Mouse (Mus musculus) bone marrow macrophage, adult 2 months (primary cell): ENCODE data around the gene Gm20388. TPM values are rescaled to one million over a fixed set of nuclear protein-coding genes. Genes with fewer than 3 reads are reported as not detected.

ENCODE experiments used
- H3K27ac ChIP-seq: 2 replicates; pipeline ENCODE4 v1.5.1; 2012; ENCODE audit warnings: low read depth, low read length; ENCODE audit not compliant: insufficient read depth
- H3K4me1 ChIP-seq: 2 replicates; pipeline ENCODE4 v1.6.1; 2012; ENCODE audit warnings: low read length; ENCODE audit not compliant: control insufficient read depth, insufficient read depth
- H3K4me3 ChIP-seq: 2 replicates; pipeline ENCODE4 v1.5.1; 2012; ENCODE audit warnings: mild to moderate bottlenecking, low read length, moderate library complexity; ENCODE audit not compliant: insufficient read depth
- CTCF ChIP-seq: IDR thresholded peaks from 2 replicates; pipeline ENCODE4 v1.5.1; 2012; ENCODE audit warnings: low read depth, mild to moderate bottlenecking, low read length, moderate library complexity
- POLR2A ChIP-seq: IDR thresholded peaks from 2 replicates; pipeline ENCODE4 v1.6.1; 2012; ENCODE audit warnings: mild to moderate bottlenecking, low read depth, low read length, borderline replicate concordance
- polyA plus RNA-seq: library from polyadenylated mRNA; stranded (reverse); fragments of >200 nt; gene quantifications from 2 replicates; pipeline ENCODE4 v1.2.4, GENCODE M21; 2012; ENCODE audit not compliant: missing spikeins, insufficient read depth, insufficient read length

The Gm20388 gene
- polyA plus RNA-seq, 1 experiment = 32.7 TPM

DNA sequence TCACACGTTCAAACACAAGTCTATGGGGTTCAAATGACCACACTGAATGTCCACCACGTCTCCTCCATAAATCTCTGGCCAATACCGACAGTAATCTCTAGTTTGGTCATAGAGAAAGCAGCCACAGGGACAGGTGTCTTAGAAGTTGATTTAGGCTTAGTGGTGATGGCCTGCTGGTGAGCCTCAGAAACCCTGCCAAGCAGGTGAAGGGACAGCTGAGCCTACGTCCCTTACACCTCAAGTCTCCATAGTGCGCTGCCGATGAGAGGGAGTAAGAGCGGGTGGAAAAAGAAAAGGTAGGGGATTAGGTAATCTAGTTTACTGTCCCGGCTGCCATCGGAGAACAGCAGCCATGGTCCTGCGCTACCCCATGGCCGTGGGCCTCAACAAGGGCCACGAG lies 2925.6 kb downstream of the Gm20388 start:
- Histone ChIP-seq H3K4me3 (no peak overlapping the region), H3K27ac (no peak overlapping the region), H3K4me1 (peaks cover 2% of the 10 kb centered on the region; the same call in 1 of the 2 replicates)
- TF ChIP-seq POLR2A (no peak), CTCF (no peak)

DNA sequence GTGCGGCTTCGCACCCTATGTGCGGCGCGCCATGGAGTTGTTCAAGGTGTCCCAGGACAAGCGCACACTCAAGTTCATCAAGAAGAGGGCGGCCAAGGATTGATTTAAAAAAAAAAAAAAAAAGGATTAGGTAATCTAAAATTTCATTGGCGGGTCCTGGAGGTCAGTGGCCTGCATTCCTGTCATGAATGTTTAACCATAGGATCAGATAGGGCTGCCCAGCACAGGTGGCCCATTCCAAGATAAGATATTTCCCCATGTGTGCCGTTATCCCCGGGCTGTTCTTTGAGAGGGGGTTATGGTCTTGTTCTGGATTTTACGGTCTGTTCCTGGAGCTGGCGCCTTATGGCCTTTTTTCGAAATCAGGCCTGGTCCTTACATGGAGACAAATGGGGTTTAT lies 2926.1 kb downstream of the Gm20388 start:
- no peak for TF ChIP-seq POLR2A
- no peak for TF ChIP-seq CTCF
- Histone ChIP-seq H3K4me1 (peaks cover 2% of the 10 kb centered on the region; the same call in 1 of the 2 replicates), H3K4me3 (no peak overlapping the region), H3K27ac (no peak overlapping the region)

DNA sequence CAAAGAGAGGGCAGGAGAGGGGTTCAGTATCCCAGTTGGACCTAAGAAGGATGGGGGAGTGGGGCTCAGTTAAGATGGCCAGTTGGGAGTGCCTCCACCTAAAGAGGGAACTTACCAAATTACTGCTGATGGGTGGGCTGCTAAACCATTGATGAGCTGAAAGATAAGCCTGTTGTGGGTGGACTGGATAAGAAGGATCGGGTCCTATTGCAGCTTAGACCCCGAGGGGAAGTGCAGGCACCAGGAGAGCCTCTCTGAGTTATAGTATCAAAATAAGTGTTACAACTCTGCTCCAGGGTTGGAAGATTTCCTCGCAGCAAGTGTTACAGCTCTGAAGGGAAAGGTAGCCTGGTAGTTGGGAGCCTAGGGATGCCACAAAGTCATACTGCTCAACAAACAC lies 2933.5 kb downstream of the Gm20388 start:
- TF ChIP-seq POLR2A (no peak), CTCF (no peak)
- no peak overlapping the region for H3K4me3 ChIP-seq
- no peaks in the 10 kb centered on the region for H3K4me1 ChIP-seq
- H3K27ac ChIP-seq = no peak overlapping the region

DNA sequence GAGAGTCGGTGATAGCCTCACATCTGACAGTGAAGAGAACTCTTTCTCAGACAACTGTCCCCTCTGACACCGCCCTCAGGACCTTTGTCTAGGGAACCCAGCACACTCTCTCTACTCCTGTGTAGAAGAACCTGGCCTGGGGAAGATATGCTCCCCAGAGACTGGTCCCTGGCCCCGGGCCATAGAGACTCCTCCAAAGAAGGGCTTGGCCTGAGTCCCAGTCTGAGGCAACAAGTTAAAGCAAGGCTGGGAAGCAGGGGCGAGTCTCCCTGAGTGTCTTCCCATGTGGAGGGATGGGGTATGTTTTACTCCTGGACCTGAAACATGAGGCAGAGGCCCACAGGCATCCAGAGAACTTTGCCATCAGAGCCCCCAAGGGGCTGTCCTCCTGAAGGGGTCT lies 2935.0 kb downstream of the Gm20388 start:
- Histone ChIP-seq H3K4me3 (no peak overlapping the region), H3K27ac (no peak overlapping the region)
- TF ChIP-seq CTCF (no peak), POLR2A (no peak)

DNA sequence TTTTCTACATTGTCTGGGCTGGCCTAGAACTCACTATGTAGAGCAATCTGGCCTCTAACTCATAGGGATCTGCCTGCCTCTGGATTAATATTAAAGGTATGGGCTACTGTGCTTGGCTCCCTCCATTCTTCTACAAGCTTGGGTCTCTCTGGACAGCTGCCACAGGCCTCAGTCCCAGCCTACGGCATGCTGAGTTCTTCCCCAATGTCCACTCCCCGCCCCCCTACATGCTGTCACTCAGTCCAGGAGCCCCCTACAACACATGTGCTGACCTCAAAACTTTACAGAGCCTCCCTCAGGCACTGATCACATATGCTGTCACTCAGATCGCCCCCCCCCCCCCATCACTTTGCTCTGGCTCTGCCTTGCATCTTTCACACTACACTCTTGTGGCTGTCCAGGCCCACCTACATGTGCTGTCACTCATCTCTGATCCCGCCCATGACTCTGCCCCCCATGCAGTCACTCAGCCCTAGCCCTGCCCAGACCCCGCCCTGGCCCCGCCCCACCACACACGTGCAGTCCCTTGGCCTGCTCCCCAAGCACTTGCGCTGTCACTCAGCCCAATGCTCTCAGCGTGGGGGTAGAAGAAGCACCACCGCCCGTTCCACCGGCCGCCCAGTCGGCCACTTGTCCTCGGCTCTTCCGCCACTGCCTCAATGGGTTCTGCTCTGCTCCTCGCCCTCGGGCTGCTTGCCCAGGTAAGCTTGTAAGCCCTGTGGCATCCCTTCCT lies 2937.4 kb downstream of the Gm20388 start, which contains the start of gene Cdh15:
Gene Cdh15 (plus strand): TSS at position 138 of the 733 bp plus-strand sequence.
- TF ChIP-seq CTCF (no peak), POLR2A (no peak)
- Histone ChIP-seq H3K4me3 (no peak within 1 kb of the TSS), H3K4me1 (no peaks in the 10 kb centered on the region), H3K27ac (no peak within 1 kb of the TSS)

More for the DNA sequence above, 2935.0 kb downstream of the Gm20388 start:
- H3K4me1 ChIP-seq = no peaks in the 10 kb centered on the region

DNA sequence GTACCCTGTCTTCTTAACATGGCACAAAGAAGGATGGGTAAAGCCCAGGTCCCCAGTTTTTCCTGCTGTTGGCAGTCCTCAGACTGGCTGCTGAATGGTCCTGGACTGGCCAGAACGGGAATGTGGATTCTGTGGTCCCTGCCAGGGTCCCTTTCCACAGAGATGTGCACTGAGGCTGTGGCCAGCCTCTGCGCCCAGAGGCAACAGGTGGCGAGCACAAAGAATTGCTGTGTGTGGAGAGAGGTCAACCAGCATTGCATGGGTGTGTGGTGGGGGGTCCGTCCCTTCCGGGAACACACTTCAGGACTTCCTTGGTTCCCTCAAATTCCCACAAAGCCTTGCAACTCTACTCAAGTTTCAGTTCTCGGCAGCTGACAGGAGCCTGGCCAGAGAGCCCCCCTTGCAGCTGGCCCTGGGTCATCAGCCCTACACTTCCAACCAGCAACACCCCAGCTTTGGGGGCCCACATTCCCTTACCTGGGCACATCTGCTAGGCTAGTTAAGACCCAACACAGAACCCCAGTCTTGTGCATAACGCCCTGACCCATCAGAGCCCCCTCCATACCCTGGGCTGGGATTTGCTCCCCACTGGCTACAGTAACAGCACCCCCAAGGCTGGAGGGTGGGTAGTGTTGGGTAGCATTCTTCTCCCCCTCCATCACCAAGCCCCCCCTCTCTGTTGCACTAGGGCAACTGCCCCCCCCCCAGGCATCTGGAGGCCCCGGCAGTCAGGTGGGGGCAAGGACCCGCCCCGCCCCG lies 2938.7 kb downstream of the Gm20388 start:
- Histone ChIP-seq H3K4me1 (no peaks in the 10 kb centered on the region), H3K27ac (no peak overlapping the region), H3K4me3 (no peak overlapping the region)
- no peak for TF ChIP-seq POLR2A
- no peak for TF ChIP-seq CTCF

DNA sequence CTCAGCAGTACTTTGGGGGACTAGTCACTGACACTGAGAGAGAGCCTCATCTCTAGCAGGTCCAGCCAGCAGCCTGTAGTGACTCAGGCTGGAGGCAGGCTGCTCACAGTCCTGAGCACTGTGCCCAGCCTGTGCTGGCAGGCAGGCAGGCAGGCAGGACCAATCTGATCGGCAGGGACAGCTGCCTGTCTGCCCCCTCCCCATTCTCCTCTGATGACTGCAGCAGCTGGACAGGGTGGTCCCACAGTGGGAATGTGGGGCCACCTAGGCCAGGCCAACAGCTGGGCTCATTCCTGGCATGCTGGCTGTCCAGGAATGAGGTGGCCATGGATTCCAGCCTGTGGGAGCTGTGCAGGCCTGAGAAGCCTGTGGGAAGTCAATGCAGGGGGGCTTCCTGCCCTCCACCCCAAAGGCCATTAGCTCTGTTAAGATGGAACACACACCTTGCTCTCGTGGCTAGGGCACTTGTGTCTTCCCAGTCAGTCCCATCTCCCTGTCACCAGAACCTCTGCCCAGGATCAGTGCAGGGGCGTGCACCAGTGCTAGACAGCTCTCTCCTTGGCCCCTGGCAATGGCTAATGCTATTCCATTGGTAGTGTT lies 2940.1 kb downstream of the Gm20388 start:
- TF ChIP-seq POLR2A (no peak), CTCF (no peak)
- Histone ChIP-seq H3K27ac (no peak overlapping the region), H3K4me1 (no peaks in the 10 kb centered on the region), H3K4me3 (no peak overlapping the region)

DNA sequence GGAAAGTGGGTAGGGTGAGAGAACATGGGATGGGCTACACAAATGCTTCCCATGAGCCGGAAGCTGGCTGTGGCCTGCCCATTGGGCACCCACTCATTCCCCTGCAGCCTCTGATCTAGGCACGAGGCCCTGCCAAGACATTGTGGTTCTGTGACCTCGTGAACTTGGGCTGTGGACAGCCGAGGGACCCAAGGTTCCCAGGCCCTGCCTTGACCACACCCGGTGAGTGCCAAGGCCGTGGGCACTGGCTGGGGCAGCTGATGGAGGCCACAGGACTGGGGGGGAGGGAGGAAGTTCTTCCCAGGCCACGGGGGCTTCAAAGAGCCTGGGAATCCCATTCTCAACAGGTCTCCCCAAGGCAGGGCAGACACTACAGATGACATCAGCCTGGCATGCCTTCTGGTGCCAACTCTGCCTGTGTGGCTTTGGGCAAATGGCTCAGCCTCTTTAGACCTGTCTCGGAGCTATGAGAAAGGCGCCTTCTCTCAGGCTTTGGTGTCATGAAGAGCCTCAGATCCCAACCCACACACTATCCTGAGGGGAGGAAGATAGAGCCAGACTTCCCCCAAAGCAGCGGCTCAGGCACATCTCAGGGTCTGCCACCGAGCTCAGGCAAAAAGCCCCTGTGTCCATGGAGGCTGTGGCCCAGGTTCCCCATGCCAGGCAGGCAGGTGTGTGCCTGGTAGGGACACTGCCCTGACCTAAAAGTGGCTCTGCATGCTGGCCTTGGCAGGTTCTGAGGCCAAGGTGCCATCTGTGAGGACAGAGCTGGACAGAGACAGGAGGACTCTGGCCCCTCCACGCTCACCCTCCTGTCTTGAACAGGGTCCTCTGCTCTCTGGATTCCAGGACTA lies 2941.3 kb downstream of the Gm20388 start:
- Histone ChIP-seq H3K27ac (no peak overlapping the region), H3K4me3 (no peak overlapping the region), H3K4me1 (no peaks in the 10 kb centered on the region)
- TF ChIP-seq POLR2A = no peak
- TF ChIP-seq CTCF = no peak

DNA sequence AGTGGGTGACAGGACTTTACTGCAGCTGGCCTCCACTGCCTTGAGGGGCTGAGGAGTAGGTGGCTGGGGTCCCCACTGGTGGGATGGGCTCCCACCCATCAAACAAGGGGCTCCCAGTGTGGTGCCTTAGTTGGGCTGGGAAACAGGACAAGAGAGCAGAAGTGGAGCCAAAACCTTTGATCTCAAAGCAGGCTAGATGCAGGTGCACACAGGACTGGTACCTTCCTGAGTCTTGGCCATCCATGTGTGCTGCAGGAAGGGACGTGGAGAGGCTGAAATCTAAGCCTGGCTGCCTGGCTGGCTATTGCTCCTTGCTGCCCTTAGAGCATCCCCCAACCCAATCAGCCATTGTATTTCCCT lies 2941.9 kb downstream of the Gm20388 start:
- Histone ChIP-seq H3K4me3 (no peak overlapping the region), H3K4me1 (no peaks in the 10 kb centered on the region), H3K27ac (no peak overlapping the region)
- TF ChIP-seq CTCF (no peak), POLR2A (no peak)

DNA sequence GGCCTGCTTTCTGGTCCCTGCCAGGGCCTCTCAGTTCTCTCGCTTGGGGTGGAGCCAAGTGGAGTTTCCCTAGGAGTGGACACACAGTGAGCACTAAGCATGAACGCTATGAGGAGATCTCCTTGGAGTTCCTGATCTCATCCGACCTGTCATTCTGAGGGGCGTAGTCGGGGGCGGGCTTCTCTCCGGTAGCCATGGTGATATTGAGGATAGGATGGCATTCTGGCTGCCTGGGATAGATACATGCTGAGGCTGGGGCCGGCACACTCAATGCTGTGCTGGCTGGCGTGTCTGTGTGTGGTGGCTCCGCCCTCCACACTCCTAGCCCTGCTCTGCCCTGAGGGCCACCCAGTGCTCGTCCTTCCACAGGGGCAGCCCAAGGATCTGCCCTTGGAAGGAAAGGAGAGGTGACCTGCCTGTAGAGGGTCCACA lies 2942.7 kb downstream of the Gm20388 start:
- no peak overlapping the region for H3K4me3 ChIP-seq
- no peak overlapping the region for H3K27ac ChIP-seq
- TF ChIP-seq POLR2A (no peak), CTCF (no peak)
- no peaks in the 10 kb centered on the region for H3K4me1 ChIP-seq
